Mouse (Mus musculus): Measurements from ENCODE around the gene Rnf6.
"Not testable (repeated sequence)": the region's sequence is repeated elsewhere in the genome, so short reads cannot be mapped to it uniquely, and the experiment has no call there.

Rnf6 gene

GRCm38 (mm10) chr5:146230864-146231654 is 9.7 kb upstream of the Rnf6 start, which contains the start of gene Cdk8:
TSS of gene Cdk8 (plus strand) at chr5:146231230.
- in situ Hi-C loops (cut with MboI, MseI): no loop called here

DNA sequence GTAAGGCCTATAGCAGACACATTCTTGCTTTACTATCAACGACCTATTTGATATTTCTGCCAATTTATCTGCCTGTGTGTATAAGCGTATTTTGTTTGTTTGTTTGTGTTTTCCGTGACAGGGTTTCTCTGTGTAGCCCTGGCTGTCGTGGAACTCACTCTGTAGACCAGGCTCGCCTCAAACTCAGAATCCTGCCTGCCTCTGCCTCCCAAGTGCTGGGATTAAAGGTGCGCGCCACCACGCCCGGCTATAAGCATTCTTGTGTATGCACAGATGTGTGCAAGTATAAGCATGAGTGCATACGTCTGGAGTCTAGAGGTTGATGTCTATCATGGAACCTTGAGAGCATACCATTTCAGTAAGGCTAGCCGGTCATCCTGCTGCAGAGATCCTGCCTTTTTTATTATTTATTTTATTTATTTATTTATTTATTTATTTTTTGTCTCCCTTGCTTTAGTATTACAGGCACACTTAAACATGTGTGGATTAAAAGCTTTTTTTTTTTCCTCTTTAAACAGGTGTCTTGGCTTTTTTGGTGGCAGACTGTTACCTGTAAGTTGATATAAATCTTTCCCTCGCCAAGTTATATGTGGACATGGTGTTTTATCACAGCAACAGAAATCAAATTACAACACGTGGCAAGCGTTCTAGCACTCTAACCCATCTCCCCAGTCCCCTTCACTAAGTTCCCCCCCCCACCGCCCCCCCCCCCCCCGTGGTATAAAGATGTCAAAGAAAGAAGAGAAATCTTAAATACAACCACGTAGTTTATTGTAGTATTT is 8.7 kb upstream of the Rnf6 start:
- in situ Hi-C loops (cut with MboI, MseI): no loop called here

- in situ Hi-C loops (cut with MboI, MseI): no loop called here
Measured at GRCm38 (mm10) chr5:146227496-146227895, 6.1 kb upstream of the Rnf6 start.

GRCm38 (mm10) chr5:146223786-146224185 is 2.4 kb upstream of the Rnf6 start:
- in situ Hi-C loops (cut with MboI, MseI): loop anchor here (25.0 kb wide), 2 partner anchors 936 to 1461 kb away; partner anchors contain the start of genes Tmem130, Trrap and Zscan25

- in situ Hi-C loops (cut with MboI, MseI): loop anchor here (25.0 kb wide), 2 partner anchors 934 to 1459 kb away; partner anchors contain the start of genes Tmem130, Trrap and Zscan25
Measured at GRCm38 (mm10) chr5:146221722-146222121, 367 bp upstream of the Rnf6 start.

- in situ Hi-C loops (cut with MboI, MseI): loop anchor here (25.0 kb wide), 2 partner anchors 933 to 1458 kb away; partner anchors contain the start of genes Tmem130, Trrap and Zscan25
Measured at GRCm38 (mm10) chr5:146220501-146220878, 865 bp downstream of the Rnf6 start.

GRCm38 (mm10) chr5:146205537-146205936 is 15.8 kb downstream of the Rnf6 start:
- in situ Hi-C loops (cut with MboI, MseI): loop anchor here (5.0 to 25.0 kb wide), 3 partner anchors 87 to 1443 kb away; partner anchors contain the start of genes Tmem130, Trrap and Zscan25

DNA sequence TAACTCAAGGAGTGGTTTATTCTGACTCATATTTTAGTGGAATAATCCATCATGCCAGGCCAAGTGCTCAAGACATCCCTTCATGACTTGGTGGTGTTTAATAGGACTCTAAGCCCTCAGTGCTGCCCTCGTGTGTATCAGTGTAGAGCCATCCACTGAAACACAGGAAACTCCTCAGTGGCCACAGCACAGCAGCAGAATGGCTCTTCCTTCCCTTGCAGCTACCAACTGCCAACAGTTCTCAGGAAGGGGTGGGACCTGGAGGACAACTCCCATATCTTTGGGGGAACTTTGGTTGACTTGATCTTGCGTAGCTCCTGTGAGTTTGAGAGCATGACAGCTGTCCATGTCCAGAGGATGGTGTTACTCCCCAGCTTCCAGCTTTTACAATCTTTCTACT is 17.4 kb downstream of the Rnf6 start:
- in situ Hi-C loops (cut with MboI, MseI): loop anchor here (25.0 kb wide), 2 partner anchors 917 to 1442 kb away; partner anchors contain the start of genes Tmem130, Trrap and Zscan25

DNA sequence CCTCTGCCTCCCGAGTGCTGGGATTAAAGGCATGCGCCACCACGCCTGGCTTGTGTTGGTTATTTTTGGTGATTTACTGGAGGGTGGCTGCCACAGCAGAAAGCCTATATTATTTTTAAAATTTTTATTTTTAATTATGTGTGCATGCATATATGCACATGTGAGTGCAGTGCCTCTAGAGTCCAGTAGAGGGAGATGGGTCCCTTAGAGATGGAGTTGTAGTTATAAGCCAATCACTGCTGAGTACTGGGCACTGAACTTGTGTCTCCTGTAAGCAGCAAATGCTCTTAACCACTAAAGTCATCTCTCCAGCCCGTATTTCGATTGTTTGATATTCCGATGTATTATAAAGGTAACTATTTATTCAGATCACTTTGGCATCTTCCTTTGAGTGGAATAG is 20.8 kb downstream of the Rnf6 start:
- in situ Hi-C loops (cut with MboI, MseI): loop anchor here (25.0 kb wide), 2 partner anchors 913 to 1438 kb away; partner anchors contain the start of genes Tmem130, Trrap and Zscan25

DNA sequence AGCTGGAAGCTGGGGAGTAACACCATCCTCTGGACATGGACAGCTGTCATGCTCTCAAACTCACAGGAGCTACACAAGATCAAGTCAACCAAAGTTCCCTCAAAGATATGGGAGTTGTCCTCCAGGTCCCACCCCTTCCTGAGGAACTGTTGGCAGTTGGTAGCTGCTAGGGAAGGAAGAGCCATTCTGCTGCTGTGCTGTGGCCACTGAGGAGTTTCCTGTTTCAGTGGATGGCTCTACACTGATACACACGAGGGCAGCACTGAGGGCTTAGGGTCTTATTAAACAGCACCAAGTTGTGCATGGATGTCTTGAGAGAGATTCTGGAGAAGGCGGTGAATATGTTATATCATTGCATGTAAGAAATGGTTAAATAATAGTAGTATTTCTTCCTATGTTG is 21.8 kb downstream of the Rnf6 start:
- in situ Hi-C loops (cut with MboI, MseI): no loop called here

DNA sequence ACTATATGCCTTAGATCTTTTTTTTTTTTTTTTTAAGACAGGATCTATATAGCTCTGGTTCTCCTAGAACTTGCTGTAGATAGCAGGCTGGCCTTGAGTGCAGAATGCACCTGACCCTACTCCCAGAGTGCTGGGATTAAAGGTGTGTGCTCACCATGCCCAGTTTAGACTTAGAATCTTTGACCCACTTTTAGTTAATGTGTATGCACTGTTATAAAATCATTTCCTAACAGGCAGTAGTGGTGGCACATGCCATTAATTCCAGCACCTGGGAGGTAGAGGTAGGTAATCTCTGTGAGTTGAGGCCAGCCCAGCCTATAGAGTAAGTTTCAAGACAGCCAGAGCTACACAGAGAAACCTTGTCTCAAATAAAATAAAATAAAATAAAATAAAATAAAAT is 22.3 kb downstream of the Rnf6 start:
- in situ Hi-C loops (cut with MboI, MseI): no loop called here

DNA sequence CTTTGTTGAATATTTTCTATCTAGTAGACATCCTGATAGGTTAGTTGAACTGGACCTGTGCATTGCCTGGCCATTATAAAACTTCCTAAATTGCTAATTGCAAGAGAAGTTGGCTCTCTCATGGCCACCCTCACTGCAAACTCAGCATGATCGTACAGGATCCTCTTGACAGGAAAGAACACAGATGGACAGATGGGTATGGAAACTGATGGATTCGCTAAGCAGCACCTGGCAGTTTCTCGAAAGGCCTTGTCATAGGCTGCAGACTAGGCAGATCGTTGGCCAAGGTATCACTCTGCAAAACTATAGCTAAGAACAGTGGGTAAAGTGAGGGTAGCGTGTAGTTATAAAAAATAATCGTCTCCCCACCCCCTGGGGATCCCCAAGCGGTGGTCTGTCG is 28.0 kb downstream of the Rnf6 start:
- in situ Hi-C loops (cut with MboI, MseI): no loop called here

- in situ Hi-C loops (cut with MboI, MseI): no loop called here
Measured at GRCm38 (mm10) chr5:146190501-146191269, 30.7 kb downstream of the Rnf6 start.

DNA sequence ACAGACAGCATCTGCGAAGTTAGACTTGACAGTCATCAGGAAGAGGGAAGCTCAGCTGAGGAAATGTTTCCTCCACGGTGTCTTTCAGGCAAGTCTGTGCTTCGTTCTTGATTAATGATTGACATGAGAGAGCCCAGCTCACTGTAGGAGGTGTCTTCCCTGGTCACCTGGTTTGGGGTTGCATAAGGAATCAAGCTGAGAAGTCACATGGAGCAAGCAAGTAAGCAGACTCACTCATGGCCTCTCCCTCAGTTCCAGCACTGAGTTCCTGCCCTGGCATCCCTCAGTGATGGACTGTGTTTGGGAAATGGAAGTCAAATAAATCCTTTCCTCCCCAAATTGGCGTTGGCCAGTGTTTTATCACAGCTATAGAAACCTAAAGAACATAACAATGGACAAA is 31.3 kb downstream of the Rnf6 start:
- in situ Hi-C loops (cut with MboI, MseI): no loop called here

DNA sequence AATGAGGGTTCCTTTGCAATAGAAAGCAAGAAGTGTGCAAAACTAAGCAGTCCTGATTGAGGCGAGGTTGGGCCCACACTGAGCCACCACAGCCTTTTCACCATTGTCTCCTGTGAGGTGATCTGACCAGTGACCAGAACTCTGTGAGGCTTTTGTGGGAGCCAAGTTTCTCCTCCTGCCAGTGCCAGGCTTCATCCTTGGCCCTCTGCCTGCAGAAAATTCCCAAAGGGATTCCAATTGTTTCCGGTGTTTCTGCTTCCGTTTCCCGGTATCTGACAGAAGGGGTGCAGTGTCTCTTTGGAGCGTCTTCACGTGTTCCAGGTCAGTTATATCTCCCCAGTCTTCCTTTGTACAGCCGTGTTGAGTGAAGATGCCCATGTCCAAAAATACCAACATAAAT is 32.6 kb downstream of the Rnf6 start:
- in situ Hi-C loops (cut with MboI, MseI): loop anchor here (10.0 kb wide), 1 partner anchor 296 kb away; the partner anchor contains the start of gene Gm6408

- in situ Hi-C loops (cut with MboI, MseI): loop anchor here (10.0 kb wide), 1 partner anchor 297 kb away; the partner anchor contains the start of gene Gm6408
Measured at GRCm38 (mm10) chr5:146188144-146188543, 33.2 kb downstream of the Rnf6 start.

DNA sequence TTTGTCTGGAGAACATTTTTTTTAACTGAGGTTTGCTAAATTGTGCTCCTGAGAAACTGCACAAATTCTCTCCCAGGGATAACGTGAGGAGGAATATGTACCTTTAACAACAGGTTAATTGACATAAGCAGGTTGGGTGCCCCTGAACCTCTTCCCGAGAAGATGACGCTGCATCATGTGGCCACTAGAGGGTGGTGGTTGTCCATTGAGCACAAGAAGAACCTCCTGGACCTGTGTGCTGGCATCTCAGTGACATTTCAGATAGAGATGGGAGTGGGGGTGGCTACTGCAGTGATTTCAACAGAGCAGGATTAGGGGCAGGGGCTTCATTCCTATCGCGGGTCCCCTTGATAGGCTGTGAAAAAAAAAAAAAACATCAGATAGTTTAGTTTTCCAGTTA is 33.9 kb downstream of the Rnf6 start:
- in situ Hi-C loops (cut with MboI, MseI): loop anchor here (10.0 kb wide), 1 partner anchor 297 kb away; the partner anchor contains the start of gene Gm6408

GRCm38 (mm10) chr5:146185204-146185603 is 36.2 kb downstream of the Rnf6 start, which contains the start of gene 1700001J03Rik:
TSS of gene 1700001J03Rik (minus strand) at chr5:146185304.
- in situ Hi-C loops (cut with MboI, MseI): loop anchor here (10.0 kb wide), 1 partner anchor 300 kb away; the partner anchor contains the start of gene Gm6408

DNA sequence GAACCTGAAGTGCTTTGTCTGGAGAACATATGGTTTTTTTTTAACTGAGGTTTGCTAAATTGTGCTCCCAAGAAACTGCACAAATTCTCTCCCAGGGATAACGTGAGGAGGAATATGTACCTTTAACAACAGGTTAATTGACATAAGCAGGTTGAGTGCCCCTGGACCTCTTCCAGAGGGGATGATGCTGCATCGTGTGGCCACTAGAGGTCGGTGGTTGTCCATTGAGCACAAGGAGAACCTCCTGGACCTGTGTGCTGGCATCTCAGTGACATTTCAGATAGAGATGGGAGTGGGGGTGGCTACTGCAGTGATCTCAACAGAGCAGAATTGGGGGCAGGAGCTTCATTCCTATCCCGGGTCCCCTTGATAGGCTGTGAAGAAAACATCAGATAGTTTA is 48.6 kb downstream of the Rnf6 start:
- in situ Hi-C loops (cut with MboI, MseI): not testable (repeated sequence)

DNA sequence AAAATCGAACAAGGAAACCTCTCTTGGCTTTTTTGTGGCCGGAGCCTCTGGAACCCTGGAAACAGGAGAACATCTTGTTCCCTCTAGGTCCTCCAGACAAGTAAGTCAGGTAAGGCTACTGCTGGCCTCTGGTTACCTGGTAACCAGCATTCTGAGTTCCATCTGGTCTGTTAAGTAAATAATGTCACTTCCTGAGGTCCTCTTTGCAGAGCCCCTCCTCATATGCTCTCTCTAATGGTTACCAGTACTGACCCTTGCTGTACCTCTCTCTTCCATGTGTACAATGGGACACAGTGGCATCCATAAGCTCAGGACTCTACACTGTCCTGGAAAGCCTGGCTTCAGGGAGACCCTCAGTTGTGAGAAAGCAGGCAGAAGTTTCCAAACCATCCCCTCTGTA is 50.7 kb downstream of the Rnf6 start, which contains the start of gene Gm6309:
TSS of gene Gm6309 (minus strand) at position 101 of the 400 bp plus-strand sequence.
- in situ Hi-C loops (cut with MboI, MseI): not testable (repeated sequence)

DNA sequence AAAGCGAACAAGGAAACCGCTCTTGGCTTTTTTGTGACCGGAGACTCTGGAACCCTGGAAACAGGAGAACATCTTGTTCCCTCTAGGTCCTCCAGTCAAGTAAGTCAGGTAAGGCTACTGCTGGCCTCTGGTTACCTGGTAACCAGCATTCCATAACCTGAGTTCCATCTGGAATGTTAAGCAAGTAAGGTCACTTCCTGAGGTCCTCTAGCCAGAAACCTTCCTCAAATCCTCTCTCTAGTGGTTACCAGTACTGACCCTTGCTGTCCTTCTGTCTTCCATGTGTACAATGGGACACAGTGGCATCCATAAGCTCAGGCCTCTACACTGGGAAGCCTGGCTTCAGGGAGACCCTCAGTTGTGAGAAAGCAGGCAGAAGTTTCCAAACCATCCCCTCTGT is 60.9 kb downstream of the Rnf6 start, which contains the start of gene Gm5565:
TSS of gene Gm5565 (minus strand) at position 101 of the 400 bp plus-strand sequence.
- in situ Hi-C loops (cut with MboI, MseI): not testable (repeated sequence)
